ENCODE assay signal across 21 mouse cellular contexts in genomic region chr1:157004312-157005074, GRCm38 (mm10).
DNase-seq lines count a peak whose midpoint lies in the region; ATAC-seq lines count a peak whose summit lies in the region.
"Had no signal": no experiment of that assay in that cellular context is flagged by ENCODE, and none has a peak within 500 bp of the region (broad histone marks: within the 10 kb centered on the region; RNA-seq: fewer than 3 reads in every experiment).

No protein-coding gene starts in this region.

- no peaks in the 10 kb centered on the region for H3K9me3 ChIP-seq in embryonic facial prominence, embryonic 14.5 days (ENCODE audit: control insufficient read depth, low read length)
- no peaks in the 10 kb centered on the region for H3K9me3 ChIP-seq in embryonic facial prominence, embryonic 10.5 days
- no peaks in the 10 kb centered on the region for H3K9me3 ChIP-seq in embryonic facial prominence, embryonic 15.5 days (replicated peaks)
- H3K9me3 ChIP-seq in forebrain, embryonic 15.5 days = no peaks in the 10 kb centered on the region
- no peaks in the 10 kb centered on the region for H3K9me3 ChIP-seq in limb, embryonic 10.5 days (replicated peaks)
- H3K9me3 ChIP-seq: embryonic facial prominence, embryonic 13.5 days; heart, embryonic 13.5 days; hindbrain, embryonic 15.5 days had no signal

- peak; percentile 41; the same call in 1 of the 2 replicates for ATAC-seq in embryonic facial prominence, embryonic 14.5 days (ENCODE audit: low read depth)
- ATAC-seq in embryonic facial prominence, embryonic 15.5 days (ENCODE audit: insufficient number of reproducible peaks, low FRiP score, low TSS enrichment, low read depth) = no peak
- no peak for ATAC-seq in forebrain, embryonic 15.5 days (replicated peaks)
- ATAC-seq: activated CD4-positive, CD25-positive, alpha-beta regulatory T cell, adult 4 months; forebrain, embryonic 16.5 days; Patski had no signal

- 0 out of 2 replicates have a peak, but pooled peaks cover 2% of the 10 kb centered on the region for H3K4me1 ChIP-seq in embryonic facial prominence, embryonic 14.5 days (ENCODE audit: control insufficient read depth, insufficient read depth, low read length)
- peaks cover 18% of the 10 kb centered on the region for H3K4me1 ChIP-seq in embryonic facial prominence, embryonic 10.5 days
- H3K4me1 ChIP-seq in embryonic facial prominence, embryonic 15.5 days = peaks cover 17% of the 10 kb centered on the region; the same call in 1 of the 2 replicates
- H3K4me1 ChIP-seq in forebrain, embryonic 15.5 days = peaks cover 13% of the 10 kb centered on the region
- H3K4me1 ChIP-seq in limb, embryonic 10.5 days = peaks cover 19% of the 10 kb centered on the region

- WGBS in embryonic facial prominence, embryonic 14.5 days = 83% methylated on average over 16 of the region's 16 CpGs
- WGBS in embryonic facial prominence, embryonic 10.5 days = 92% methylated on average over 16 of the region's 16 CpGs
- 83% methylated on average over 16 of the region's 16 CpGs for WGBS in embryonic facial prominence, embryonic 15.5 days
- 86% methylated on average over 16 of the region's 16 CpGs for WGBS in forebrain, embryonic 15.5 days
- 94% methylated on average over 16 of the region's 16 CpGs for WGBS in limb, embryonic 10.5 days

- DNase-seq in embryonic facial prominence, embryonic 14.5 days (ENCODE audit: low spot score) = peak; percentile 54
- DNase-seq in embryonic facial prominence, embryonic 10.5 days (ENCODE audit: low spot score) = no peak
- peak; percentile 44 for DNase-seq in lung, postnatal 25 days (ENCODE audit: low spot score)
- no peak for DNase-seq in lung, postnatal 14 days
- DNase-seq in limb, embryonic 10.5 days (ENCODE audit: low spot score) = no peak
- DNase-seq: adrenal gland, postnatal 14 days; B cell, adult 2 months; cerebellum, adult 11-12 months; cerebellum, adult 9-10 months; cerebellum, postnatal 25 days; gastrocnemius, postnatal 14 days; heart, postnatal 36 days had no signal

- H3K9ac ChIP-seq in embryonic facial prominence, embryonic 14.5 days (ENCODE audit: low read depth, low read length) = no peak overlapping the region
- no peak overlapping the region for H3K9ac ChIP-seq in embryonic facial prominence, embryonic 15.5 days
- H3K9ac ChIP-seq in forebrain, embryonic 15.5 days (replicated peaks) = no peak overlapping the region
- H3K9ac ChIP-seq: embryonic facial prominence, embryonic 13.5 days; heart, embryonic 13.5 days; hindbrain, embryonic 15.5 days had no signal

- H3K27me3 ChIP-seq in embryonic facial prominence, embryonic 14.5 days (replicated peaks; ENCODE audit: control insufficient read depth, insufficient read depth, low read length) = no peaks in the 10 kb centered on the region
- H3K27me3 ChIP-seq in embryonic facial prominence, embryonic 10.5 days (replicated peaks; ENCODE audit: low read depth, poor library complexity, severe bottlenecking) = no peaks in the 10 kb centered on the region
- no peaks in the 10 kb centered on the region for H3K27me3 ChIP-seq in embryonic facial prominence, embryonic 15.5 days
- no peaks in the 10 kb centered on the region for H3K27me3 ChIP-seq in forebrain, embryonic 15.5 days
- H3K27me3 ChIP-seq in limb, embryonic 10.5 days (ENCODE audit: low read depth, poor library complexity, severe bottlenecking) = no peaks in the 10 kb centered on the region
- H3K27me3 ChIP-seq: embryonic facial prominence, embryonic 13.5 days; heart, embryonic 13.5 days; hindbrain, embryonic 15.5 days; Patski had no signal

- no peaks in the 10 kb centered on the region for H3K36me3 ChIP-seq in embryonic facial prominence, embryonic 14.5 days (ENCODE audit: control insufficient read depth, insufficient read depth, low read length)
- H3K36me3 ChIP-seq in embryonic facial prominence, embryonic 10.5 days (replicated peaks) = no peaks in the 10 kb centered on the region
- no peaks in the 10 kb centered on the region for H3K36me3 ChIP-seq in embryonic facial prominence, embryonic 15.5 days
- H3K36me3 ChIP-seq in forebrain, embryonic 15.5 days = no peaks in the 10 kb centered on the region
- no peaks in the 10 kb centered on the region for H3K36me3 ChIP-seq in limb, embryonic 10.5 days
- H3K36me3 ChIP-seq: embryonic facial prominence, embryonic 13.5 days; heart, embryonic 13.5 days; hindbrain, embryonic 15.5 days had no signal

- no peak overlapping the region for H3K4me3 ChIP-seq in embryonic facial prominence, embryonic 14.5 days (ENCODE audit: low read depth, low read length)
- no peak overlapping the region for H3K4me3 ChIP-seq in embryonic facial prominence, embryonic 10.5 days
- H3K4me3 ChIP-seq in embryonic facial prominence, embryonic 15.5 days (replicated peaks) = no peak overlapping the region
- H3K4me3 ChIP-seq in forebrain, embryonic 15.5 days = no peak overlapping the region
- no peak overlapping the region for H3K4me3 ChIP-seq in limb, embryonic 10.5 days
- H3K4me3 ChIP-seq: embryonic facial prominence, embryonic 13.5 days; erythroblast, embryonic 14.5 days; heart, embryonic 13.5 days; hindbrain, embryonic 15.5 days had no signal

- H3K4me2 ChIP-seq in embryonic facial prominence, embryonic 14.5 days (ENCODE audit: low read depth, low read length) = no peak overlapping the region
- H3K4me2 ChIP-seq in embryonic facial prominence, embryonic 15.5 days (replicated peaks) = no peak overlapping the region
- no peak overlapping the region for H3K4me2 ChIP-seq in forebrain, embryonic 15.5 days (replicated peaks)
- H3K4me2 ChIP-seq: embryonic facial prominence, embryonic 13.5 days; heart, embryonic 13.5 days; hindbrain, embryonic 15.5 days had no signal

- no peak overlapping the region for H3K27ac ChIP-seq in embryonic facial prominence, embryonic 14.5 days (replicated peaks; ENCODE audit: low read depth, low read length)
- no peak overlapping the region for H3K27ac ChIP-seq in embryonic facial prominence, embryonic 10.5 days (replicated peaks)
- 0 out of 2 replicates have a peak overlapping the region, but pooled peaks have one; percentile 13 for H3K27ac ChIP-seq in embryonic facial prominence, embryonic 15.5 days (replicated peaks)
- H3K27ac ChIP-seq in forebrain, embryonic 15.5 days (replicated peaks) = no peak overlapping the region
- H3K27ac ChIP-seq in limb, embryonic 10.5 days = no peak overlapping the region
- H3K27ac ChIP-seq: embryonic facial prominence, embryonic 13.5 days; heart, embryonic 13.5 days; hindbrain, embryonic 15.5 days had no signal

Comparison
In these comparisons a context has a peak if more than half of its experiments do, and no peak if none do; other contexts are left out.
1. DNase-seq: peak in embryonic facial prominence, embryonic 14.5 days (single experiment) and lung, postnatal 25 days (single experiment); none in embryonic facial prominence, embryonic 10.5 days (single experiment), lung, postnatal 14 days (single experiment) and limb, embryonic 10.5 days (single experiment).